In genomic region chr5:146846489-146846888, GRCm38 (mm10) we compare ENCODE assay signal across 9 mouse cellular contexts. TPM values are rescaled to one million over a fixed set of nuclear protein-coding genes. Genes with fewer than 3 reads are reported as not detected.
DNase-seq lines count a peak whose midpoint lies in the region; ATAC-seq and TF ChIP-seq lines count a peak whose summit lies in the region.
"Had no signal": no experiment of that assay in that cellular context is flagged by ENCODE, and none has a peak within 500 bp of the region (broad histone marks: within the 10 kb centered on the region; RNA-seq: fewer than 3 reads in every experiment).

No protein-coding gene starts in this region.

- peaks cover 6% of the 10 kb centered on the region; the same call in 1 of the 2 replicates for H3K4me1 ChIP-seq in forebrain, postnatal 0 days (ENCODE audit: insufficient read depth)
- peaks cover 17% of the 10 kb centered on the region; the same call in 1 of the 2 replicates for H3K4me1 ChIP-seq in forebrain, embryonic 15.5 days
- peaks cover 6% of the 10 kb centered on the region for H3K4me1 ChIP-seq in testis, adult 2 months (ENCODE audit: control insufficient read depth, insufficient read depth, low read length)
- peaks cover 22% of the 10 kb centered on the region for H3K4me1 ChIP-seq in lung, embryonic 16.5 days (replicated peaks; ENCODE audit: control insufficient read depth, insufficient read depth, low read length)

- no peak for TF ChIP-seq POLR2A in testis, adult 2 months (IDR thresholded peaks at IDR 0.05; ENCODE audit: control insufficient read depth, low read depth, low read length)

- H3K9me3 ChIP-seq in forebrain, postnatal 0 days (ENCODE audit: low read length): no peaks in the 10 kb centered on the region
- no peaks in the 10 kb centered on the region for H3K9me3 ChIP-seq in forebrain, embryonic 15.5 days
- H3K9me3 ChIP-seq in lung, embryonic 16.5 days (ENCODE audit: control insufficient read depth, low read length): no peaks in the 10 kb centered on the region

- H3K4me3 ChIP-seq in forebrain, postnatal 0 days (ENCODE audit: low read depth, low read length): 0 out of 2 replicates have a peak overlapping the region, but pooled peaks have one; percentile 65
- no peak overlapping the region for H3K4me3 ChIP-seq in forebrain, embryonic 15.5 days
- no peak overlapping the region for H3K4me3 ChIP-seq in testis, adult 2 months (ENCODE audit: control insufficient read depth, low read depth, low read length)
- peak overlapping the region; percentile 77 for H3K4me3 ChIP-seq in lung, embryonic 16.5 days (ENCODE audit: low read length)
- H3K4me3 ChIP-seq: erythroblast, embryonic 14.5 days had no signal

- H3K4me2 ChIP-seq in forebrain, postnatal 0 days (ENCODE audit: low read depth): peak overlapping the region; percentile 98
- no peak overlapping the region for H3K4me2 ChIP-seq in forebrain, embryonic 15.5 days (replicated peaks)
- peak overlapping the region; percentile 97 for H3K4me2 ChIP-seq in lung, embryonic 16.5 days (ENCODE audit: low read depth, low read length)

- WGBS in forebrain, postnatal 0 days: 58% methylated on average over 2 of the region's 2 CpGs
- 69% methylated on average over 2 of the region's 2 CpGs for WGBS in forebrain, embryonic 15.5 days
- WGBS in lung, embryonic 16.5 days: 14% methylated on average over 2 of the region's 2 CpGs

- H3K36me3 ChIP-seq in forebrain, postnatal 0 days (ENCODE audit: insufficient read depth): no peaks in the 10 kb centered on the region
- H3K36me3 ChIP-seq in forebrain, embryonic 15.5 days: no peaks in the 10 kb centered on the region
- H3K36me3 ChIP-seq in testis, adult 2 months (ENCODE audit: control insufficient read depth, insufficient read depth, low read length): no peaks in the 10 kb centered on the region
- no peaks in the 10 kb centered on the region for H3K36me3 ChIP-seq in lung, embryonic 16.5 days (ENCODE audit: control insufficient read depth, insufficient read depth, low read length)

- DNase-seq in forebrain, postnatal 0 days: no peak
- no peak for DNase-seq in testis, postnatal 10 days (ENCODE audit: low spot score)
- DNase-seq in urinary bladder, adult 18-20 months (ENCODE audit: low spot score in 2 of 2): no peak
- no peak for DNase-seq in spleen, postnatal 36 days (ENCODE audit: low spot score in 2 of 2)
- DNase-seq in cerebellum, postnatal 4 days (ENCODE audit: low spot score in 2 of 2): no peak

- no peak overlapping the region for H3K27ac ChIP-seq in forebrain, postnatal 0 days (ENCODE audit: low read depth, low read length)
- no peak overlapping the region for H3K27ac ChIP-seq in forebrain, embryonic 15.5 days (replicated peaks)
- peak overlapping the region; percentile 7; the same call in 1 of the 2 replicates for H3K27ac ChIP-seq in testis, adult 2 months (ENCODE audit: control insufficient read depth, insufficient read depth, low read depth, low read length)
- H3K27ac ChIP-seq in lung, embryonic 16.5 days (ENCODE audit: low read length): peak overlapping the region; percentile 76

- H3K9ac ChIP-seq in forebrain, postnatal 0 days: no peak overlapping the region
- H3K9ac ChIP-seq in forebrain, embryonic 15.5 days (replicated peaks): no peak overlapping the region
- peak overlapping the region; percentile 81; the same call in 1 of the 2 replicates for H3K9ac ChIP-seq in lung, embryonic 16.5 days (ENCODE audit: low read length)

- no peak for TF ChIP-seq CTCF in forebrain, postnatal 0 days (IDR thresholded peaks at IDR 0.05; ENCODE audit: low read depth)
- no peak for TF ChIP-seq CTCF in testis, adult 2 months (IDR thresholded peaks at IDR 0.05; ENCODE audit: control insufficient read depth, insufficient read depth, insufficient replicate concordance, low read depth, low read length)

- no peaks in the 10 kb centered on the region for H3K27me3 ChIP-seq in forebrain, postnatal 0 days (ENCODE audit: insufficient read depth, low read length)
- H3K27me3 ChIP-seq in forebrain, embryonic 15.5 days: no peaks in the 10 kb centered on the region
- no peaks in the 10 kb centered on the region for H3K27me3 ChIP-seq in testis, adult 2 months (ENCODE audit: control insufficient read depth, insufficient read depth, low read length)
- H3K27me3 ChIP-seq in lung, embryonic 16.5 days (ENCODE audit: control insufficient read depth, insufficient read depth, low read depth, low read length): no peaks in the 10 kb centered on the region

- no peak for ATAC-seq in forebrain, postnatal 0 days
- ATAC-seq in forebrain, embryonic 15.5 days (replicated peaks): no peak
- ATAC-seq in lung, embryonic 16.5 days (ENCODE audit: low read depth): no peak

RNA-seq across cellular contexts. Expression of gene Rasl11a, which starts 1.6 kb away (rescaled TPM):
- 17.8 and 19.6 TPM in 2 replicates for total RNA-seq in forebrain, postnatal 0 days (2014; rRNA removed)
- 22.8 and 24.7 TPM in 2 replicates for polyA plus RNA-seq in forebrain, postnatal 0 days (2015; fragmentation: Nextera tagmentation; extraction: Ambion mirVana)
- polyA plus RNA-seq in forebrain, embryonic 15.5 days (2015; fragmentation: Nextera tagmentation; extraction: Ambion mirVana): 11.9 and 13.4 TPM in 2 replicates
- polyA plus RNA-seq in testis, adult 2 months (2012; rRNA removed): 0.84 and 1.6 TPM in 2 replicates
- 30.0 and 33.9 TPM in 2 replicates for polyA plus RNA-seq in lung, embryonic 16.5 days (2015; fragmentation: Nextera tagmentation; extraction: Ambion mirVana)

RNA-seq across cellular contexts. Expression of gene Rpl21, which starts 13.8 kb away (rescaled TPM):
- total RNA-seq in forebrain, postnatal 0 days (2014; rRNA removed): 330 and 390 TPM in 2 replicates
- 375 and 447 TPM in 2 replicates for polyA plus RNA-seq in forebrain, postnatal 0 days (2015; fragmentation: Nextera tagmentation; extraction: Ambion mirVana)
- polyA plus RNA-seq in forebrain, embryonic 15.5 days (2015; fragmentation: Nextera tagmentation; extraction: Ambion mirVana): 358 and 359 TPM in 2 replicates
- polyA plus RNA-seq in testis, adult 2 months (2012; rRNA removed): 58.3 and 64.9 TPM in 2 replicates
- 510 and 546 TPM in 2 replicates for polyA plus RNA-seq in lung, embryonic 16.5 days (2015; fragmentation: Nextera tagmentation; extraction: Ambion mirVana)

RNA-seq across cellular contexts. Expression of gene Usp12, which starts 51.7 kb away (rescaled TPM):
- 27.9 and 31.1 TPM in 2 replicates for total RNA-seq in forebrain, postnatal 0 days (2014; rRNA removed)
- 13.7 and 16.2 TPM in 2 replicates for polyA plus RNA-seq in forebrain, postnatal 0 days (2015; fragmentation: Nextera tagmentation; extraction: Ambion mirVana)
- polyA plus RNA-seq in forebrain, embryonic 15.5 days (2015; fragmentation: Nextera tagmentation; extraction: Ambion mirVana): 14.9 and 16.5 TPM in 2 replicates
- 23.7 and 27.7 TPM in 2 replicates for polyA plus RNA-seq in testis, adult 2 months (2012; rRNA removed)
- polyA plus RNA-seq in lung, embryonic 16.5 days (2015; fragmentation: Nextera tagmentation; extraction: Ambion mirVana): 17.0 and 17.2 TPM in 2 replicates

Comparison
In these comparisons a context has a peak if more than half of its experiments do, and no peak if none do; other contexts are left out.
1. H3K4me3 ChIP-seq: peak in forebrain, postnatal 0 days (single experiment) and lung, embryonic 16.5 days (single experiment); none in forebrain, embryonic 15.5 days (single experiment) and testis, adult 2 months (single experiment).
2. H3K27ac ChIP-seq: peak in testis, adult 2 months (single experiment) and lung, embryonic 16.5 days (single experiment); none in forebrain, postnatal 0 days (single experiment) and forebrain, embryonic 15.5 days (single experiment).